Mouse (Mus musculus) CH12.LX (cell line): ENCODE measurements around the gene Gm128. TPM values are rescaled to one million over a fixed set of nuclear protein-coding genes. Genes with fewer than 3 reads are reported as not detected.

Experiments
- DNase-seq: peaks from one replicate; pipeline ENCODE4 v3.0.0-alpha.2; 2013; ENCODE audit errors: extremely low read depth
- H3K27ac ChIP-seq: 2 replicates; pipeline ENCODE4 v1.5.1; 2012; ENCODE audit warnings: low read depth, mild to moderate bottlenecking, control low read depth, moderate library complexity; ENCODE audit not compliant: insufficient read depth
- H3K27me3 ChIP-seq: replicated peaks from 2 replicates; pipeline ENCODE3; 2012; ENCODE audit warnings: inconsistent platforms
- H3K36me3 ChIP-seq, 2 experiments: replicated peaks in 1 of 2; 2 replicates each; pipeline versions ENCODE3 to v1.6.1; 2012; ENCODE audit warnings: inconsistent platforms in 1 of 2, low read length in 1 of 2, mild to moderate bottlenecking in 1 of 2, mixed read lengths in 1 of 2, moderate library complexity in 1 of 2; ENCODE audit not compliant: control insufficient read depth in 1 of 2, insufficient read depth in 1 of 2
- H3K4me1 ChIP-seq, 2 experiments: 2 replicates each; pipeline ENCODE4 v1.6.1; 2012; ENCODE audit warnings: inconsistent platforms in 1 of 2, moderate library complexity in 1 of 2; ENCODE audit not compliant: insufficient read depth in 2 of 2, control insufficient read depth in 1 of 2
- H3K4me2 ChIP-seq: 2 replicates; pipeline ENCODE4 v1.6.1; 2012; ENCODE audit warnings: low read depth, mild to moderate bottlenecking, control low read depth; ENCODE audit not compliant: poor library complexity, insufficient read depth, severe bottlenecking
- H3K4me3 ChIP-seq, 3 experiments: fragments of 150-350 bp in 1 of 3; sonication (generic) in 1 of 3; replicated peaks in 1 of 3; 2 replicates each; pipeline versions ENCODE3 to v1.5.1; 2011 to 2012; ENCODE audit warnings: low read depth in 2 of 3, low read length in 2 of 3, mild to moderate bottlenecking in 2 of 3, moderate library complexity in 2 of 3, control low read depth in 1 of 3, improper control_type of control experiment in 1 of 3, inconsistent platforms in 1 of 3, mixed read lengths in 1 of 3; ENCODE audit not compliant: poor library complexity in 1 of 3
- H3K79me2 ChIP-seq: replicated peaks from 2 replicates; pipeline ENCODE4 v1.6.1; 2012; ENCODE audit warnings: mild to moderate bottlenecking, moderate library complexity; ENCODE audit not compliant: control insufficient read depth, poor library complexity, insufficient read depth, severe bottlenecking; ENCODE audit errors: extremely low read depth
- H3K9ac ChIP-seq: 2 replicates; pipeline ENCODE4 v1.6.1; 2012; ENCODE audit warnings: low read depth, mild to moderate bottlenecking, control low read depth, moderate library complexity; ENCODE audit not compliant: insufficient read depth
- H3K9me3 ChIP-seq: replicated peaks from 2 replicates; pipeline ENCODE3; 2012; ENCODE audit warnings: low read length, inconsistent platforms, mixed read lengths
- CHD2 ChIP-seq: IDR thresholded peaks from 2 replicates; pipeline ENCODE4 v1.6.1; 2011; ENCODE audit warnings: low read length, improper control_type of control experiment
- E2F4 ChIP-seq: IDR thresholded peaks from 2 replicates; pipeline ENCODE4 v1.6.1; 2011; ENCODE audit warnings: low read depth, low read length, improper control_type of control experiment; ENCODE audit not compliant: insufficient replicate concordance
- ELF1 ChIP-seq: IDR thresholded peaks from 2 replicates; pipeline ENCODE4 v1.6.1; 2014; ENCODE audit warnings: low read depth, mild to moderate bottlenecking, inconsistent platforms, low read length, improper control_type of control experiment
- EP300 ChIP-seq: IDR thresholded peaks from 2 replicates; pipeline ENCODE4 v1.6.1; 2011; ENCODE audit warnings: low read length, improper control_type of control experiment
- GABPA ChIP-seq: IDR thresholded peaks from 2 replicates; pipeline ENCODE4 v1.6.1; 2012; ENCODE audit warnings: low read depth, low read length, improper control_type of control experiment, inconsistent platforms; ENCODE audit not compliant: insufficient replicate concordance
- HCFC1 ChIP-seq: IDR thresholded peaks from 2 replicates; pipeline ENCODE4 v1.6.1; 2012; ENCODE audit warnings: low read depth, mild to moderate bottlenecking, inconsistent platforms, low read length, improper control_type of control experiment
- IRF4 ChIP-seq: IDR thresholded peaks from 2 replicates; pipeline ENCODE4 v1.6.1; 2014; ENCODE audit warnings: low read depth, mild to moderate bottlenecking, inconsistent platforms, low read length, improper control_type of control experiment
- JUND ChIP-seq: conservative IDR thresholded peaks from 2 replicates; pipeline ENCODE4 v1.6.1; 2011; ENCODE audit warnings: low read depth, low read length, improper control_type of control experiment
- KAT2A ChIP-seq: IDR thresholded peaks from 2 replicates; pipeline ENCODE4 v1.6.1; 2012; ENCODE audit warnings: low read length, improper control_type of control experiment, inconsistent platforms; ENCODE audit not compliant: insufficient replicate concordance
- MAX ChIP-seq: IDR thresholded peaks from 2 replicates; pipeline ENCODE4 v1.6.1; 2011; ENCODE audit warnings: low read length, improper control_type of control experiment
- MXI1 ChIP-seq: IDR thresholded peaks from 2 replicates; pipeline ENCODE4 v1.6.1; 2011; ENCODE audit warnings: mild to moderate bottlenecking, low read depth, low read length, improper control_type of control experiment
- MYC ChIP-seq: IDR thresholded peaks from 2 replicates; pipeline ENCODE4 v1.6.1; 2011; ENCODE audit warnings: low read depth, mild to moderate bottlenecking, improper control_type of control experiment, low read length
- NELFE ChIP-seq: IDR thresholded peaks from 2 replicates; pipeline ENCODE4 v1.6.1; 2011; ENCODE audit warnings: low read depth, low read length, improper control_type of control experiment
- POLR2A ChIP-seq: IDR thresholded peaks from 2 replicates; pipeline ENCODE4 v1.6.1; 2011; ENCODE audit warnings: low read depth, mild to moderate bottlenecking, improper control_type of control experiment, low read length
- POLR2AphosphoS2 ChIP-seq: IDR thresholded peaks from 2 replicates; pipeline ENCODE4 v1.6.1; 2011; ENCODE audit warnings: low read depth, low read length, improper control_type of control experiment
- SIN3A ChIP-seq: IDR thresholded peaks from 2 replicates; pipeline ENCODE4 v1.6.1; 2012; ENCODE audit warnings: low read length, improper control_type of control experiment, inconsistent platforms
- TCF12 ChIP-seq: IDR thresholded peaks from 2 replicates; pipeline ENCODE4 v1.6.1; 2014; ENCODE audit warnings: low read depth, mild to moderate bottlenecking, inconsistent platforms, low read length, improper control_type of control experiment
- USF2 ChIP-seq: conservative IDR thresholded peaks from 2 replicates; pipeline ENCODE4 v1.6.1; 2011; ENCODE audit warnings: low read depth, low read length, improper control_type of control experiment
- ZC3H11A ChIP-seq: IDR thresholded peaks from 2 replicates; pipeline ENCODE4 v1.6.1; 2012; ENCODE audit warnings: low read depth, mild to moderate bottlenecking, inconsistent platforms, low read length, improper control_type of control experiment
- ZKSCAN1 ChIP-seq: IDR thresholded peaks from 2 replicates; pipeline ENCODE4 v1.6.1; 2012; ENCODE audit warnings: low read depth, inconsistent platforms, low read length, improper control_type of control experiment, borderline replicate concordance
- ZNF384 ChIP-seq: IDR thresholded peaks from 2 replicates; pipeline ENCODE4 v1.6.1; 2012; ENCODE audit warnings: low read depth, low read length, improper control_type of control experiment, inconsistent platforms
- dilution Hi-C: fragments of 300-500 bp; cut with MboI; formaldehyde crosslinking; loops from 2 replicates; pipeline ENCODE4 v1.14.3; 2020; ENCODE audit warnings: low sequenced_read_pairs; ENCODE audit not compliant: extremely low pct_unique_long_range_greater_than_20kb, extremely low pct_ligation_motif_present
- in situ Hi-C: fragments of 300-500 bp; cut with MboI; formaldehyde crosslinking; loops from 3 replicates; pipeline ENCODE4 v1.14.3; 2019; ENCODE audit warnings: low sequenced_read_pairs, low pct_ligation_motif_present, low pct_unique_long_range_greater_than_20kb, mixed read lengths
- polyA plus RNA-seq: library from polyadenylated mRNA; unstranded; fragments of >175 nt; gene quantifications from 2 replicates; pipeline ENCODE4 v1.2.1, GENCODE M21; 2012; ENCODE audit warnings: low read depth; ENCODE audit not compliant: insufficient read length
- total RNA-seq, 2 experiments: library from RNA; depleted of rRNA; stranded (reverse); fragments of 300-350 nt in 1 of 2; fragments of >200 nt in 1 of 2; gene quantifications; 2 replicates each; pipeline ENCODE4 v1.2.3; 2012 to 2014

Gene Gm128
- total and polyA plus RNA-seq, 3 experiments, result not detected

DNA sequence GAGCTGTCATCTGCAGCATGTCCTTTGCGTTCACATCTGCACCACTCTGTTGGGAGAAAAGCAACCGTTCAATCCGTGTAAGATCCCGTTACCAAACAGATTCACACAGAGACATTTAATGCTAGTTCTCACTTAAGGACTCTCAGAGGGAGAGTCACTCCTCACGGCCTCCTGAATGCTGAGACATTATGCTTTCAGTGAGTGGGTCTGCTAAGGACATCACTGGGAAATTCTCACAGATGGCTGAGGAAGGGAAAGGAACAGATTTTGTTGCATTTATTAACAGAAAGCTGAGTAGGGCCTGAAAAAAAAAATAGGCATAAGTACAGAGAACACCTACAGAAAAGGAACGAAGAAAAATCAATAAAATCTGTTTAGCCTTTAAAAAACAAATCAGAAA, 37.5 kb downstream of the Gm128 start:
- TF ChIP-seq EP300 (no peak), NELFE (no peak), HCFC1 (no peak), JUND (no peak), TCF12 (no peak), ZC3H11A (no peak)
- Histone ChIP-seq H3K9ac (no peak overlapping the region), H3K27me3 (no peaks in the 10 kb centered on the region), H3K79me2 (no peaks in the 10 kb centered on the region), H3K36me3 (peaks cover 58 to 93% of the 10 kb centered on the region in 2 experiments), H3K4me1 (no peaks in the 10 kb centered on the region), H3K27ac (no peak overlapping the region), H3K4me3 (no peak overlapping the region), H3K4me2 (no peak overlapping the region), H3K9me3 (no peaks in the 10 kb centered on the region)
- no peak for DNase-seq
- dilution Hi-C loops (no loop called here), in situ Hi-C loops (no loop called here)

DNA sequence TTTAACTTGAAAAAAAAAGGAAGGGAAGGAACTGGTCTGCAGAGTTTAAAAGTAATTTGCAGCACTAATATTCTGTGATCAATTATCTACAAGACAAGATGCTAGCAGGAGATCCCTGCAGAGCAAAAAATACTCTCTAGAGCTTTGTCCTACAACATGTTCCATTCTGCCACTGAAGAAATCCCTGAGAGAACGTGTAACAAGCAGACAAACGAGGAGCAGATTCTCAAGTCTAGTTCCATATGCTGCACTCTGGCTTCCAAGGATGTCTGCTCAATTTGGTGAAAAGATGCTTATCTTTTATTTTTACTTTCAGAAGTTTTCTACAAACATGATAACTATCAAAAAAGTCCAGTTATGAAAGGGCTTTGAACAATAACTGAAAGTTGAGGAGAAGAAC, 40.8 kb downstream of the Gm128 start:
- TF ChIP-seq MAX (no peak), POLR2A (no peak), GABPA (no peak), EP300 (no peak), MXI1 (no peak), ELF1 (no peak), SIN3A (no peak), ZC3H11A (no peak), POLR2AphosphoS2 (no peak)
- Histone ChIP-seq H3K9me3 (no peaks in the 10 kb centered on the region), H3K9ac (no peak overlapping the region), H3K27me3 (no peaks in the 10 kb centered on the region), H3K4me3 (no peak overlapping the region), H3K4me2 (no peak overlapping the region), H3K27ac (no peak overlapping the region), H3K4me1 (no peaks in the 10 kb centered on the region), H3K36me3 (peaks cover 58 to 96% of the 10 kb centered on the region in 2 experiments), H3K79me2 (no peaks in the 10 kb centered on the region)
- dilution Hi-C loops (no loop called here), in situ Hi-C loops (no loop called here)
- no peak for DNase-seq

DNA sequence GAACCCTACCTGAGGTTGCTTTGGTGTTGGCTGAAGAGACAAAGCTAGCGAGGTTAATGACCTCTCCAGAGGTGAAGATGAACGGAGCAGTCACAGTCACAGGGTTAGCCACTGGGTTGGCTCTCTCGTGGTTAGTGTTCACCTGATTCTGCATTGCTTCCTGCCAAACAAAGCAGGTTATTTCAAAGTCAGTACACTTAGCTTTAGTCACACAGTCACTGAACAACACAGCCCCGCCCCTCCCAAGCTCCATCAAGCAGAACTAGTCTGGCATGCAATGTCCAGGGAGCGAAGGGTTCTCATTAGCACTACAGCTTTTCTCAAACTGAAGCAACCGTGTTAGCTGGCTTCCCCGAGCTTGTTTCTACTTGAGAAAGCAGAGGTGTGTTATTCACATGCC, 41.3 kb downstream of the Gm128 start:
- H3K36me3 ChIP-seq, result peaks cover 59 to 97% of the 10 kb centered on the region in 2 experiments
- no peak for TF ChIP-seq MAX
- no peak for TF ChIP-seq ZKSCAN1
- no peak for TF ChIP-seq SIN3A
- no peak for TF ChIP-seq TCF12
- TF ChIP-seq ZNF384, result no peak
- TF ChIP-seq ZC3H11A, result no peak
- TF ChIP-seq E2F4, result no peak
- no peak for TF ChIP-seq MYC
- TF ChIP-seq USF2, result no peak
- no peak for TF ChIP-seq KAT2A
- no peak for TF ChIP-seq NELFE
- no peak for TF ChIP-seq IRF4
- no peak for TF ChIP-seq CHD2
- no peak for TF ChIP-seq GABPA
- TF ChIP-seq, all 38 proteins: peak for 0
- Histone ChIP-seq H3K9me3 (no peaks in the 10 kb centered on the region), H3K4me3 (no peak overlapping the region), H3K27ac (no peak overlapping the region), H3K4me1 (no peaks in the 10 kb centered on the region), H3K27me3 (no peaks in the 10 kb centered on the region), H3K79me2 (no peaks in the 10 kb centered on the region), H3K9ac (no peak overlapping the region), H3K4me2 (no peak overlapping the region)
- no peak for DNase-seq
- in situ Hi-C loops, result no loop called here
- dilution Hi-C loops, result no loop called here
